Mouse (Mus musculus): ENCODE results near the gene Gmpr. TPM values are rescaled to one million over a fixed set of nuclear protein-coding genes. Genes with fewer than 3 reads are reported as not detected.

Gmpr gene
- total RNA-seq, 2 experiments from 2014 or later = 63.7 to 66.9 TPM

GRCm38 (mm10) chr13:45535731-45536453 lies 28.6 kb downstream of the Gmpr start:
- no peak overlapping the region for H3K4me3 ChIP-seq
- no peak for TF ChIP-seq CTCF (conservative IDR thresholded peaks at IDR 0.05)
- no peak overlapping the region for H3K27ac ChIP-seq
- no peak for DNase-seq (ENCODE audit: low spot score in 2 of 2)

GRCm38 (mm10) chr13:45537110-45537509 lies 29.9 kb downstream of the Gmpr start:
- no peak for TF ChIP-seq CTCF (conservative IDR thresholded peaks at IDR 0.05)
- no peak for DNase-seq (ENCODE audit: low spot score in 2 of 2)
- no peak overlapping the region for H3K4me3 ChIP-seq
- H3K27ac ChIP-seq = 0 out of 2 replicates have a peak overlapping the region, but pooled peaks have one; percentile 18

GRCm38 (mm10) chr13:45538091-45538490 lies 30.8 kb downstream of the Gmpr start:
- no peak for TF ChIP-seq CTCF (conservative IDR thresholded peaks at IDR 0.05)
- no peak for DNase-seq (ENCODE audit: low spot score in 2 of 2)
- no peak overlapping the region for H3K4me3 ChIP-seq
- peak overlapping the region; percentile 88 for H3K27ac ChIP-seq

- TF ChIP-seq CTCF (conservative IDR thresholded peaks at IDR 0.05) = peak; percentile 72; the same call in 1 of the 2 replicates
- H3K4me3 ChIP-seq = peak overlapping the region; percentile 60
- DNase-seq (ENCODE audit: low spot score in 2 of 2) = peak; percentile 64 to 77
- peak overlapping the region; percentile 88 for H3K27ac ChIP-seq
These were observed 31.4 kb downstream of the Gmpr start for GRCm38 (mm10) chr13:45538532-45539204.

- peak; percentile 78 to 83 for DNase-seq (ENCODE audit: low spot score in 2 of 2)
- peak; percentile 74 for TF ChIP-seq CTCF (conservative IDR thresholded peaks at IDR 0.05)
- Histone ChIP-seq H3K4me3 (peak overlapping the region; percentile 60), H3K27ac (peak overlapping the region; percentile 88)
These were observed 31.9 kb downstream of the Gmpr start for GRCm38 (mm10) chr13:45539205-45539568.

- Histone ChIP-seq H3K4me3 (no peak overlapping the region), H3K27ac (no peak overlapping the region)
- no peak for TF ChIP-seq CTCF (conservative IDR thresholded peaks at IDR 0.05)
- no peak for DNase-seq (ENCODE audit: low spot score in 2 of 2)
These were observed 38.7 kb downstream of the Gmpr start for GRCm38 (mm10) chr13:45545974-45546373.

GRCm38 (mm10) chr13:45546946-45547345 lies 39.7 kb downstream of the Gmpr start:
- no peak overlapping the region for H3K27ac ChIP-seq
- H3K4me3 ChIP-seq = no peak overlapping the region
- DNase-seq (ENCODE audit: low spot score in 2 of 2) = no peak
- TF ChIP-seq CTCF (conservative IDR thresholded peaks at IDR 0.05) = no peak

- H3K4me3 ChIP-seq = no peak overlapping the region
- TF ChIP-seq CTCF (conservative IDR thresholded peaks at IDR 0.05) = no peak
- no peak for DNase-seq (ENCODE audit: low spot score in 2 of 2)
- H3K27ac ChIP-seq = no peak overlapping the region
These were observed 40.3 kb downstream of the Gmpr start for GRCm38 (mm10) chr13:45547549-45547948.

- TF ChIP-seq CTCF (conservative IDR thresholded peaks at IDR 0.05) = no peak
- no peak for DNase-seq (ENCODE audit: low spot score in 2 of 2)
- H3K27ac ChIP-seq = no peak overlapping the region
- H3K4me3 ChIP-seq = no peak overlapping the region
These were observed 46.4 kb downstream of the Gmpr start for GRCm38 (mm10) chr13:45553674-45554073.

- no peak overlapping the region for H3K4me3 ChIP-seq
- DNase-seq (ENCODE audit: low spot score in 2 of 2) = no peak
- no peak for TF ChIP-seq CTCF (conservative IDR thresholded peaks at IDR 0.05)
These were observed 51.1 kb downstream of the Gmpr start for GRCm38 (mm10) chr13:45558367-45558766.

GRCm38 (mm10) chr13:45559258-45559657 lies 52.0 kb downstream of the Gmpr start:
- Histone ChIP-seq H3K27ac (no peak overlapping the region), H3K4me3 (no peak overlapping the region)
- no peak for DNase-seq (ENCODE audit: low spot score in 2 of 2)
- TF ChIP-seq CTCF (conservative IDR thresholded peaks at IDR 0.05) = no peak

More at GRCm38 (mm10) chr13:45558367-45558766, 51.1 kb downstream of the Gmpr start:
- no peak overlapping the region for H3K27ac ChIP-seq

GRCm38 (mm10) chr13:45560543-45560942 lies 53.3 kb downstream of the Gmpr start:
- no peak for DNase-seq (ENCODE audit: low spot score in 2 of 2)
- no peak overlapping the region for H3K4me3 ChIP-seq
- H3K27ac ChIP-seq = no peak overlapping the region
- TF ChIP-seq CTCF (conservative IDR thresholded peaks at IDR 0.05) = peak; percentile 71

GRCm38 (mm10) chr13:45562011-45562410 lies 54.8 kb downstream of the Gmpr start:
- peak overlapping the region; percentile 40; the same call in 1 of the 2 replicates for H3K27ac ChIP-seq
- no peak for DNase-seq (ENCODE audit: low spot score in 2 of 2)
- no peak for TF ChIP-seq CTCF (conservative IDR thresholded peaks at IDR 0.05)
- H3K4me3 ChIP-seq = no peak overlapping the region

All from layer of hippocampus, adult 2 months (tissue).